Mouse (Mus musculus): Measurements from ENCODE around the gene Lrba. TPM values are rescaled to one million over a fixed set of nuclear protein-coding genes. Genes with fewer than 3 reads are reported as not detected.

Lrba gene
- polyA plus RNA-seq, 1 experiment from 2014 or later: 2.6 TPM

- 55% methylated on average over 8 of the region's 8 CpGs for WGBS
- no peaks in the 10 kb centered on the region for H3K4me1 ChIP-seq (replicated peaks; ENCODE audit: control insufficient read depth, insufficient read depth)
- no peak for DNase-seq (ENCODE audit: low spot score)
Observed at GRCm38 (mm10) chr3:86291326-86291725, 66.8 kb downstream of the Lrba start.

GRCm38 (mm10) chr3:86294866-86295265 lies 70.4 kb downstream of the Lrba start:
- Histone ChIP-seq H3K4me2 (replicated peaks; ENCODE audit: low read depth) (no peak overlapping the region), H3K4me3 (ENCODE audit: low read depth, low read length) (no peak overlapping the region), H3K9me3 (ENCODE audit: control insufficient read depth, low read length) (no peaks in the 10 kb centered on the region), H3K27me3 (ENCODE audit: control insufficient read depth, insufficient read depth, low read length) (no peaks in the 10 kb centered on the region), H3K36me3 (ENCODE audit: control insufficient read depth, insufficient read depth, low read length) (no peaks in the 10 kb centered on the region), H3K27ac (replicated peaks) (no peak overlapping the region), H3K9ac (ENCODE audit: low read length) (no peak overlapping the region), H3K4me1 (replicated peaks; ENCODE audit: control insufficient read depth, insufficient read depth) (no peaks in the 10 kb centered on the region)
- no peak for TF ChIP-seq EP300 (optimal IDR thresholded peaks at IDR 0.05)
- TF ChIP-seq CTCF (IDR thresholded peaks at IDR 0.05; ENCODE audit: low read depth): no peak
- 93% methylated on average over 1 of the region's 1 CpGs for WGBS
- ATAC-seq (ENCODE audit: low FRiP score, low TSS enrichment): no peak
- no peak for DNase-seq (ENCODE audit: low spot score)

More at GRCm38 (mm10) chr3:86291326-86291725, 66.8 kb downstream of the Lrba start:
- TF ChIP-seq EP300 (optimal IDR thresholded peaks at IDR 0.05) (no peak), CTCF (IDR thresholded peaks at IDR 0.05; ENCODE audit: low read depth) (no peak)
- Histone ChIP-seq H3K4me3 (ENCODE audit: low read depth, low read length) (no peak overlapping the region), H3K9ac (ENCODE audit: low read length) (no peak overlapping the region), H3K36me3 (ENCODE audit: control insufficient read depth, insufficient read depth, low read length) (no peaks in the 10 kb centered on the region), H3K9me3 (ENCODE audit: control insufficient read depth, low read length) (no peaks in the 10 kb centered on the region), H3K4me2 (replicated peaks; ENCODE audit: low read depth) (no peak overlapping the region), H3K27me3 (ENCODE audit: control insufficient read depth, insufficient read depth, low read length) (no peaks in the 10 kb centered on the region), H3K27ac (replicated peaks) (no peak overlapping the region)
- no peak for ATAC-seq (ENCODE audit: low FRiP score, low TSS enrichment)

DNA sequence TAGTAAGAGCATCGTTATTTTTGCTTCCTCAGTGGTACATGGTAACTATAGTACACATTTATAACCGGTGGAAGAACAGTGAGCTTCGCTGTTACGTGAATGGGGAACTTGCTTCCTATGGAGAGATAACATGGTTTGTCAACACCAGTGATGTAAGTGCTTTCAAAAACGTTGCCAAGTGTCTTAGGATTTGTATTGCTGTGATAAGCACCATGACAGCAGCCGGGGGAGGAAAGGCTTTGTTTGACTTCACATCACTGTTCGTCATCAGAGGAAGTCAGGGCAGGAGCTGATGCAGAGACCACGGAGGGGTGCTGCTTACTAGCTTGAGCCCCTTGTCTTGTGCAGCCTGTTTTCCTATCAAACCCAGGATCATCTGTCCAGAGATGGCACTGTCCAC lies 71.7 kb downstream of the Lrba start:
- Histone ChIP-seq H3K4me3 (ENCODE audit: low read depth, low read length) (no peak overlapping the region), H3K27ac (replicated peaks) (no peak overlapping the region), H3K36me3 (ENCODE audit: control insufficient read depth, insufficient read depth, low read length) (no peaks in the 10 kb centered on the region), H3K4me1 (replicated peaks; ENCODE audit: control insufficient read depth, insufficient read depth) (no peaks in the 10 kb centered on the region), H3K9ac (ENCODE audit: low read length) (no peak overlapping the region), H3K9me3 (ENCODE audit: control insufficient read depth, low read length) (no peaks in the 10 kb centered on the region), H3K27me3 (ENCODE audit: control insufficient read depth, insufficient read depth, low read length) (no peaks in the 10 kb centered on the region), H3K4me2 (replicated peaks; ENCODE audit: low read depth) (no peak overlapping the region)
- TF ChIP-seq CTCF (IDR thresholded peaks at IDR 0.05; ENCODE audit: low read depth) (no peak), EP300 (optimal IDR thresholded peaks at IDR 0.05) (no peak)
- WGBS: 61% methylated on average over 8 of the region's 8 CpGs
- no peak for ATAC-seq (ENCODE audit: low FRiP score, low TSS enrichment)
- DNase-seq (ENCODE audit: low spot score): no peak

GRCm38 (mm10) chr3:86308833-86309232 lies 84.4 kb downstream of the Lrba start:
- no peaks in the 10 kb centered on the region for H3K36me3 ChIP-seq (ENCODE audit: control insufficient read depth, insufficient read depth, low read length)
- ATAC-seq (ENCODE audit: low FRiP score, low TSS enrichment): no peak
- H3K4me1 ChIP-seq (replicated peaks; ENCODE audit: control insufficient read depth, insufficient read depth): no peaks in the 10 kb centered on the region
- no peaks in the 10 kb centered on the region for H3K9me3 ChIP-seq (ENCODE audit: control insufficient read depth, low read length)
- H3K27me3 ChIP-seq (ENCODE audit: control insufficient read depth, insufficient read depth, low read length): no peaks in the 10 kb centered on the region
- H3K27ac ChIP-seq (replicated peaks): no peak overlapping the region
- DNase-seq (ENCODE audit: low spot score): no peak
- H3K9ac ChIP-seq (ENCODE audit: low read length): no peak overlapping the region
- 73% methylated on average over 2 of the region's 2 CpGs for WGBS
- TF ChIP-seq CTCF (IDR thresholded peaks at IDR 0.05; ENCODE audit: low read depth) (no peak), EP300 (optimal IDR thresholded peaks at IDR 0.05) (no peak)
- H3K4me3 ChIP-seq (ENCODE audit: low read depth, low read length): no peak overlapping the region
- H3K4me2 ChIP-seq (replicated peaks; ENCODE audit: low read depth): no peak overlapping the region

DNA sequence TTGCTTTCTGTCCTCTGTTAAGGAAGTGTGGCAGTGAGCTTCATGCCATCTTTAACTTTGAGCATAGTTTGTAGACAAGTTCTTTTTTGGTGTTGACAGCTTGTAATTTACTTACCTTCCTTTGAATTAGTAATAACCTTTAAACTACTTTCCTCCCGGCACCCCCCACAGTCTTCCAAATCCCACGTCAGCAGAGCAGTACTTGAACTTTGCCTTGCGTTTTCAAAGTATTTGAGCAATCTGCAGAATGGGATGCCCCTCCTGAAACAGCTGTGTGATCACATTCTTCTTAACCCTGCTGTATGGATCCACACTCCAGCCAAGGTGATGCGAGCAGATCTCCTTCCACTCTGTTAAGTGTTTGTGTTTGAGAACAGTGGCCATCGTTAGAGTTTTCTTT lies 85.7 kb downstream of the Lrba start:
- H3K27me3 ChIP-seq (ENCODE audit: control insufficient read depth, insufficient read depth, low read length): no peaks in the 10 kb centered on the region
- H3K4me1 ChIP-seq (replicated peaks; ENCODE audit: control insufficient read depth, insufficient read depth): no peaks in the 10 kb centered on the region
- no peak for TF ChIP-seq CTCF (IDR thresholded peaks at IDR 0.05; ENCODE audit: low read depth)
- TF ChIP-seq EP300 (optimal IDR thresholded peaks at IDR 0.05): no peak
- H3K36me3 ChIP-seq (ENCODE audit: control insufficient read depth, insufficient read depth, low read length): no peaks in the 10 kb centered on the region
- H3K4me2 ChIP-seq (replicated peaks; ENCODE audit: low read depth): no peak overlapping the region
- H3K27ac ChIP-seq (replicated peaks): no peak overlapping the region
- ATAC-seq (ENCODE audit: low FRiP score, low TSS enrichment): no peak
- H3K9ac ChIP-seq (ENCODE audit: low read length): no peak overlapping the region
- no peak for DNase-seq (ENCODE audit: low spot score)
- no peak overlapping the region for H3K4me3 ChIP-seq (ENCODE audit: low read depth, low read length)
- WGBS: 77% methylated on average over 5 of the region's 5 CpGs
- H3K9me3 ChIP-seq (ENCODE audit: control insufficient read depth, low read length): no peaks in the 10 kb centered on the region

DNA sequence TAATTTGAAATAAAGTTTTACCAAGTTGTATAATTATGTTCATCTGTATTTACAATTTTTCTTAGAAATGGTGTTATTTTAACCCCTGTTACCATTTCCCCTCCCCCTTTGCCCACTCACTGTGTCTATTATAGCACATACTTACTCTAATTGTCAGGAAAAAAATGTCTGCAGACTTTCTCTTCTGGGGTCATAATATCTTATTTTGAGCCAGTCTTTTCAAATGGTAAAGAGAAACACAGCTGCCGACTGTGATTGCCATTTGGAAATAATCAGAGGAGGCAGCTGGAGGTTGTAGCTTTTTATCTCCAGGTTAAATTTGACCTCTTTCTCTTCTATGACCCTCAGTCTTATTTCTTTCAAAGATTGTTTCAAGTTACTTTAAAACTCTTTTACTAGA lies 86.9 kb downstream of the Lrba start:
- 40% methylated on average over 1 of the region's 1 CpGs for whole genome bisulfite sequencing
- TF ChIP-seq EP300 (optimal IDR thresholded peaks at IDR 0.05) (no peak), CTCF (IDR thresholded peaks at IDR 0.05; ENCODE audit: low read depth) (no peak)
- DNase-seq (ENCODE audit: low spot score) (no peak), ATAC-seq (ENCODE audit: low FRiP score, low TSS enrichment) (no peak)
- no peak overlapping the region for H3K27ac ChIP-seq (replicated peaks)
- H3K36me3 ChIP-seq (ENCODE audit: control insufficient read depth, insufficient read depth, low read length): no peaks in the 10 kb centered on the region
- no peak overlapping the region for H3K4me3 ChIP-seq (ENCODE audit: low read depth, low read length)
- no peaks in the 10 kb centered on the region for H3K9me3 ChIP-seq (ENCODE audit: control insufficient read depth, low read length)
- H3K4me1 ChIP-seq (replicated peaks; ENCODE audit: control insufficient read depth, insufficient read depth): no peaks in the 10 kb centered on the region
- H3K9ac ChIP-seq (ENCODE audit: low read length): no peak overlapping the region
- no peaks in the 10 kb centered on the region for H3K27me3 ChIP-seq (ENCODE audit: control insufficient read depth, insufficient read depth, low read length)
- H3K4me2 ChIP-seq (replicated peaks; ENCODE audit: low read depth): no peak overlapping the region
